Mouse (Mus musculus): ENCODE data around the gene Fam71b.
"Not testable (repeated sequence)": the region's sequence is repeated elsewhere in the genome, so short reads cannot be mapped to it uniquely, and the experiment has no call there.

Fam71b gene

DNA sequence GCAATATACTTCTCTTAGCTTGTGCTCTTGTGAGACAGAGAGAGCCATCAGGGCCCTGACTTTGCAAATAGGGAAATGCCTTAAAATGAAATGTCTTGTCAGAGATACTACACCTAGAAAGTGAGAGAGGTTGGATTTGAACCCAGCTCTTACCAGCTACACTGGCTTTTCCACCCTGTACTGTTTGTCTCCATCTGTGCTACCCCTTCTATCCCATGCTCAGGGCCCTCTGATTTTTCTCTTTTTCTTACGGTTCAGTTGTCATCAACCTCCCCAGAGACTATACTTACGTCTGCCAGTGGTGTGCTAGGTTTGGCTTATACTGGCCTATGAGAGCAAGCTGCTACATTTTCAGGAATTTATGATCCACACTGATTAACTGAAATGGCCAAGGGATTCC lies 11.4 kb upstream of the Fam71b start:
- DNase-seq (ENCODE audit: low spot score), result no peak

DNA sequence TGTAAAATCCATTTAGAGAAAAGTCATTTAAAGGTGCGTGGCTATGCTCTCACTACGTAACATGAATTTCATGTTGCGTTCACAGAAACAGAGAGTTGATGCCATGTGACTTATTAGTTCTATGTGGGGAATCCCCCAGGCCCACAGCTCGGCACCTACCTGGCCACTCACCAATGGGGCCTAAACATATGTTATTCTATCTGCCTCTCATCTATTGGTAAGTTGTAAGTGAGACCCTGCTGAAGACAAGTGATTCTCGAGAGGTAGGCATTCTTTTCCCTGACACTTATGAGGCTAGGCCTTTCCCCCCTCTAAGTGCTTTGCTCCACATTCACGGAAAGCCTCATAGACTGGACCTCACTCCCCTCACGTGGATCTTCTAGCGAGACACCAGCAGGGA lies 9.8 kb upstream of the Fam71b start:
- no peak for DNase-seq (ENCODE audit: low spot score)

DNA sequence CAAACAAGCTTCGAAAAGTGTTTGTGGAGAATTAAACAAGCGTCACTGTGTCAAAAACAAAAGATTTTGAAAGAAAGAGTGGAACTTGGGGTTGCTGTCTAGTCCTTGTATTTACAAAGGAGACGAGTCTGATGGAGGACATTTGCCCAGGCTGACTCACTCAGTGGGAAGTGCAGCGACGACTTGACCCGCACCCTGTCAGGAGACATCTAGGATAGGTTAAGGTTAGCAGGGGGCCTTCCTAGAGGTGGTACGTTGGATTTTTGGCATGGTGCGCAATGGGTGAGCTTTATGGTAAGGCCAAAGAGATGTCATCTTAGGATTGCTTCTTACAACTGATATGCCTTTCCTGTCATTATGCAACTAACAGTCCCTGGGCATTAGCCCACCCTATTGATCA lies 9.3 kb upstream of the Fam71b start:
- no peak for DNase-seq (ENCODE audit: low spot score)

DNA sequence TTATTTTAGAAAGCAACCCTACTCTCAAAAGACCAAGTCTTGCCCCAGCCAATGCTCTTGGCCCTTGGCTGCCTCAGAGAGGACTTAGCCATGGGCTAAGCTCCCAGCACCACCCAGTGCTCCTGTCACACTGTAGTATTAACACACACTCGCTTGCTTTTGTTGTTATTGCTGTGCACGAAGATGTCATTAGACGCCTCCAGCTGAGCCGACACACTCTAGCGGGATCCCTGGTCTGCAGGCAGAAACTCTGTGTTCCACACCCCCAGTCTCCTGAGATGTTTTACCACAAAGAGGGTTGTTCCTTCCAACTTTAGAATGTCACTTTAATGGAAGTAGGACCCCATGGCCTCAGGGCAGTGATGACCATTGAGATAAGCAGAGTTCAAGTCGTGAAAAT lies 7.9 kb upstream of the Fam71b start:
- DNase-seq (ENCODE audit: low spot score), result no peak

DNA sequence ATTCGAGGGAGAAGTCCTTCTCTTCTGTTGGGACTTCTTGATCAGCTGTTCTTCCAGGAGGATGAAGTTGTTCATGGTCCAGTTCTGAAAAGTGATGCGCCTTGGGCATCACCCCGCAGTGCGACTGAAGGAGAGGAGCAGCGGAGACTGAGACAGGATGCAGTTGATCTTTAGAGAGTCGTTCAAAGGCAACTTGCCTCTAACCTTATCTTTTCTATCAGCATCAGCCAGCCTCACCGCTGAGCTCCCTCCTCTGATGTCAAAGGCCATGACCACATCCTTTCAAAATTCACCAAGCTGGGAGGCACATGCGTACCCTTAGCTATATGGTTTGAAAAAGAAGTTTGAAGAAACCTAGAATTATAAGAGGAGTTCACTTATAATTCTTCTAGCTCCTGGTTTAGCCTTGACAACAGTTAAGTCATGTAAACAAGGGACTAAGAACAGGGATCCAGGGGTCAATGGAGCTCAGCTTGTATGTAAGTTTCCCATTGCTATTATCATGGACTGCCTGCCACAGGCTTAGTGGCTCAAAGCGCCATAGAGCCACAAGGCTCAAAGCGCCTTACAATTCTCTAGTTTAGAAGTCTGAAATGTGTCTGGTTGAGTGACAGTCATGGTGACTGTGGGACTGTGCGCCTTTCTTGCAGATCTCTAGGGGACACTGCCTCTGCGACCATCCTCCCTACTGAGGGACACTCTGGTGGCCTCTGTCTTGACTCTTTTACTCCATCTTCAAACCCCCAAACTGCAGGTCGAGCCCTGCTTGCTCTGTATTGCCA lies 6.8 kb upstream of the Fam71b start, which contains the start of gene Itk:
Gene Itk (minus strand): TSS at position 180 of the 782 bp plus-strand sequence.
- no peak for DNase-seq (ENCODE audit: low spot score)

DNA sequence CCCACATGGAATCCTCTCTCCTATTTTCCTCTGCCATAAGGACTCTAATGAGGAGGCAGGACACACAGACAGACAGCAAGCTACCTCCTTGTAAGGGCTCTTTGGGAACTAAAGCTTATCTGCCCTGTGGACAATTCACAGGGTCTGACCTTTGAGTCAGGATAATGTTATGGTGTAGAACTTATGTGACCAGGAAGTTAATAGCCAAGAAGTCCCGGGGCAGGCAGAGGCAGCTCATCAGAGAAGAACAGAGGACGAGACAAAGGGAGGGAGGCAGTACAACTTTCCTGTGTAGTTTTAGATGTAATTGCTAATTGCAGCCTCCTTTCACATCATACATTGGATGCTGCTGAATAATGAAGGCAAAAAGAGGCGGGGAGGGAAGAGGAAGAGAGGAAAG lies 5.7 kb upstream of the Fam71b start:
- DNase-seq (ENCODE audit: low spot score), result no peak

DNA sequence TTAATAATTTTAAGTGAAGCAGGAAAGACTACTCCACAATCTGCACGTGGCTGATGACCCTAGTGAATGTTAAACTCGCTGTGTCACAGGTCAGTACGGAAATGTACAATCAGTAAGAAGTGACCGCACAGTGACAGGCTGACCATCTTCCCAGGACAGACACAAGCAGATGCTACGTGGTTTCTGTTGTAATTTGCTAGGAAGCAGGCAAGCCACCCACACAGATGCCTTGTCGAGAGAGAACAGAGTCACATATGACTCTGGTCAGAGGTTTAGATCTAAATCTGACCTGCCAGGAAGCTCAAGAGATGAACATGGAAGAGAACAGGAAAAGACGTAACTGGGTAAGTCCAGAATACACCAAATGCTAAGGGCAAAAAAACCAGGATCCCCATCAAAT lies 3.5 kb upstream of the Fam71b start:
- no peak for DNase-seq (ENCODE audit: low spot score)

DNA sequence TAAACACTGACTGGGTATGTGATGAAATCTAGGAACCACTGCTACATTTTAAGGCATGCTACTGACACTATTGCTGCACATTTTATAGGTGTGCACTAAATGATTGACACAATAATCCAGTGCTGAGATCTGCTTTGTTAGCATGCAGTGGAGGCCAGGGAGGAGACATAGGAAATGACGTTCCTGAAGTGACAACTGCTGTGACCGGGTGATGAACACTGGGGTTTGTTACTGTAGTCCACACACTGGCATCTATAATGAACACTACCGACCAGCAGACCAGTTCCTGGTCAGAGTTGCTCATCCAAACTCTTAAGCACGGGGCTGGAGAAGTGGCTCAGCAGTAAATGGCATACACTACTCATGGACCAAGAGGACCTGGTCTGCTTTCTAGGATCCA lies 2.9 kb upstream of the Fam71b start:
- no peak for DNase-seq (ENCODE audit: low spot score)

DNA sequence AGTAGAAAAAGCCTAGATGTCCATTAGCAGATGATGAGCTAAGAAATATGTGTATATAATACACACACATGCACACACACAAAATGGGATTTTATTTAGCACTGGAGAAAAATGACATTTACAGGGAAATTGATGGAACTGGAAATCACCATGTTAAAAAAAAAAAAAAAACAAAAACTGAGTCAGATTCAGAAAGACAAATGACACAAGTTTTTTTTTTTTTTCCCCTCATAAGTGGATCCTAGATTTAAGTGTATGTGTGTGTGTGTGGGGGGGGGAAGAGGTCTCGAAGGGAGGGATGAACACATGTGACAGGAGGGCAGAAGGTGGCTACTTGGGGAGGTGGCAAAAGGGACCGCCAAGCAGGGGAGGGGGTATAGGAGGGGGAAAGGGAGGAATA lies 1.3 kb upstream of the Fam71b start:
- DNase-seq (ENCODE audit: low spot score), result no peak

DNA sequence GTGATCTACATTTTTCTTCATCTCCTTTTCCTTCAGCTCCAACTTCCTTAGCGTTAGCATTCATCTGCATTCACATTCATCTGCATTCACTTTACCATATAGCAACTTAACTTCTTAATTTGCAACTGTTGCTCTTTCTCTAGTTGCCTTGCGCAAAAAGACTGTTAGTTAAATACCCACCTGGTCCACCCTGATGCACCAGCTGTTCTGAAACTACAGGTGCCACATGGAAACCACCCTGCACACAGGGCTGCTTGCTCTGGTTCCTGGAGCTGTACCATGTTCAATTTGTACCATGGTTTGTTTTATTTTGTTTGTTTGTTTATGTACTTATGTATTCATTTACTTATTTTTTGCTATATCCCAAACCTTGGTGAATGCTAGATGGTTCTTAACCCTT lies 661 bp upstream of the Fam71b start:
- no peak for DNase-seq (ENCODE audit: low spot score)

DNA sequence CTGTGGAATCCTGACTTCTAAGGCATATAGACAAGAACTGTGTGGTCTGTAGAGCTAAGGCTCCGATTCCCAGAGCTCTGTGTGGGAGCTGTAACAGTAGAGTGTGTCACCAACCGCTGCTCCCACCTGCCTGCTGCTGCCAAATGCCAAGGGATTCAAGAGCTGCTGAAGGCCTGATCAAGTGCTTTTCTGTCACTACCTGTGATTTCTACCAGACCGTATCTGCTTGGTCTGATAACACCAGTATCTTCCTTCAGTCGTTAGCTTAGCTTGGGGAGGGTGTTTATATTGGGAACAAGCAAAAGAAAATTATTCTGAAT lies 461 bp downstream of the Fam71b start:
- no peak for DNase-seq (ENCODE audit: low spot score)

DNA sequence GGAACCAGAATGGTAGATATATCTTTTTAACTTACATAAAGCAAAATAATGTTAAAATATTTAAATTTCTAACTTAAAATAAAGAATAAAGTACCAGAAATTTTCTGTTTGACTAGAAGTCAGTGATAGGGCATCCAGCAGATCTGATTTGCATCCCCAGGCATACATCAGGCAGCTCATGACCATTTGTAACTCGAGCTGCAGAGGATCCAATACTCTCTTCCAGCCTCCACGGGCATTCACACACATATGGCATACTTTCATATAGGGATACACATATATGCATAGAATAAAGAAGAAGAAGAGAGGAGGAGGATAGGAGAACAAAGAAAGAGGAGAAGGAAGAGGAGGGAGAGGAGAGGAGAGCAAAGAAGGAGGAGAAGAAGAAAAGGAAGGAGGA lies 1.5 kb downstream of the Fam71b start:
- DNase-seq (ENCODE audit: low spot score), result no peak

DNA sequence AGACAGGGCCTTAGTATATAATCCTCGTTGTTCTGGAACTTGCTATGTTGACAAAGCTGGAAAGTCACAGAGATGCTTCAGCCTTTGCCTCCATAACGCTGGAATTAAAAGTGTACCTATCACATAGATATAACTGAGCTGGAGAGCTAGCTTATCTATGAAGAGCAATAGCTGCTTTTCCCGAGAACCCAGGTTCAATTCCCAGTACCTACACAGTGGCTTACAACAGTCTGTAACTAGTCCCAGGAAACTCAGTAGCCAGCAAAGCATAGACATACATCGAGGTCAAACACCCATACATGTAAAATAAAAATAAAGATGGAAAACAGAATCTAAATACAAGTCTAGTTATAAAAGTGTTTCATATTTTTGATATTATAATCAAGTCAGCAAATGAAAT lies 2.1 kb downstream of the Fam71b start:
- no peak for DNase-seq (ENCODE audit: low spot score)

DNA sequence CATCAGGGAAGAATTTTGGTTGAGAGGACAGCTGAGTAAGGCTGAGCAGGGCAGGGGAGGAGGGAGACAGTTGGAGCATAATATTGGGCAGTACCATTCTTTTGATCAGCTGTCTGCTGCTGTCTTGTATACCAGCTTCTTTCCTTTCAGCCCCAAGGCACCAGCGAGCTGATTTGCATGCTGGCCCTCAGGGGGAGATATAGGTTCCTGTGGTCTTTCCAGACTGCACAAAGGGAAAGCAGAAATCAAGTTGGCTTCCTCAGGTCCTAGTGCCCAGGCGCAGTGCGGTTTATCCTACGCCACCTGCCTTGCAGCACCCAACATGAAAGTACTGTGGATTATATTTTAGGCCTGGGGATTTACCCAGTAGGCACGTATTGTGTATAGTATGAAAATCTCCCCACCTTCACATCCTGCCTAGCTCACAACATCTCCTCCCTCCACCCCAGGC lies 2.6 kb downstream of the Fam71b start:
- no peak for DNase-seq (ENCODE audit: low spot score)

DNA sequence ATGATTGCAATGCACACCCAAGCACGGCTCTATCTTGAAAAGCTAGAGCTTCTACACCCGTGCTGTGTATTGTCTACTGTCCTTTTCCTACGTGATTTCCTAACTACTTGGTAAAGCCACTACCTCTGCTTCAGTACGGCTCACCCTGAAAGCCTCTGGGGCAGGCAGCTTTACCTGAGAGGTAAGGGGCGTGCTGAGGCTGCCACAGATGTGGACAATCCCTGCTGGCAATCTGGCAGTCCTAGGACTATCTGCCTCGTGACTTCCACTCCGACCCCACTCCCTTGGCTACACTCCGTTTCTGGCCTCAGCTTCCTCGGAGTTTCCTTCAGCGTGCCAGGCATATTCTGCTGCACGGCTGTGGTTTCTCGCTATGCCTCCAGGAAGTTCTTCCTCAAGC lies 5.2 kb downstream of the Fam71b start:
- DNase-seq (ENCODE audit: low spot score), result no peak

DNA sequence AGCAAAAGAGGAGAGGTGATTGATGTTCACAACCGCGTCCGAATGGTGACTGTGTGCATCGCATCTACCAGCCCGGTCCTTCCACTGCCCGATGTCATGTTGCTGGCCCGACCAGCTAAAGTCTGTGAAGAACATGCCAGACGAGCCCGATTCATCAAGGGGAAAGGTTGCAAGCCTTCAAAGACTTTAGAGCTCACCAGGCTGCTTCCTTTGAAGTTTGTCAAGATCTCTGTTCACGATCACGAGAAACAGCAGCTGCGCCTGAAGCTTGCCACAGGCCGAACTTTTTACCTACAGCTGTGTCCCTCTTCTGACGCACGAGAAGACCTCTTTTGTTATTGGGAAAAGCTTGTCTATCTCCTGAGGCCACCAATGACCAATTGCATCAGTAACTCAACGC lies 8.6 kb downstream of the Fam71b start:
- DNase-seq (ENCODE audit: low spot score), result no peak

DNA sequence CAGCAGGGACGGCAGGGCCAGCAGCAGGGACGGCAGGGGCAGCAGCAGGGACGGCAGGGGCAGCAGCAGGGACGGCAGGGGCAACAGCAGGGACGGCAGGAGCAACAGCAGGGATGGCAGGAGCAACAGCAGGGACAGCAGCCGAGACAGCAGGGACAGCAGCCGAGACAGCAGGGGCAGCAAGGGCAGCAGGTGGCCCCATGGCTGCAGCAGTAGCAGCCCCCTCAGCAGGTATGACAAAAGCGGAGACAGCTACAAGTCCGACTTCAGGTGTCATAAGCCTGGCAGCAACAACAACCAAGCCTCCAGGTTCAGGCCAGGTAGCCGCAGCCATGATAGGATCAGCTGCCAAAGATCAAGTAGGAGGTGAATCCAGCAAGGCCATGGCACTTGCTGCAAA lies 10.4 kb downstream of the Fam71b start:
- no peak for DNase-seq (ENCODE audit: low spot score)

DNA sequence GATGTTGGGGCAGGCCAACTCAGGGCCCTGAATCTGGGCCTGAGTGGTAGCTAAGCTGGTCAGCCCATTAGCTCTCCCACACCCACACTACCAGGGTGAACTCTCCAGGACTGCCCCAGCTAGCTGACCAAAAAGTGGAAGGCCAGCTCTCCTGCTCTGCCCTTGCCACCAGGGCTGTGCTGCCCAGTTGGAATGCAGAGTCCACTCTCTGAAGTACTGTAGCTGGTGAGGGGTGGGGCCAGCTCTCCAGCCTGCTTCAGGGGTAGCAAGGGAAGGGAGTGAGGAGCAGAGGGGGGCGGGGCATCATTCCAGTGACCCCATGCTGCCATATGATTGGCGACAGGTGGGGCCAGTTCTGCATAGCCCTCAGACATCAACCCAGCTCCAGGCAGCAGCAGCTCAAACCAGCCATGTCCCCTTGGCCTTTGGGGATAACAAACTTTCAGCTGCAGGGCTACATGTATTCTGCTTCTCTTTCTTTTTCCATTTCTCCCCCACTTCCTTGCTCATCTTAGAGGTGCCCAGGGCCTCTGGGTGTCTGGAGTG lies 13.7 kb downstream of the Fam71b start:
- DNase-seq (ENCODE audit: low spot score), result no peak

DNA sequence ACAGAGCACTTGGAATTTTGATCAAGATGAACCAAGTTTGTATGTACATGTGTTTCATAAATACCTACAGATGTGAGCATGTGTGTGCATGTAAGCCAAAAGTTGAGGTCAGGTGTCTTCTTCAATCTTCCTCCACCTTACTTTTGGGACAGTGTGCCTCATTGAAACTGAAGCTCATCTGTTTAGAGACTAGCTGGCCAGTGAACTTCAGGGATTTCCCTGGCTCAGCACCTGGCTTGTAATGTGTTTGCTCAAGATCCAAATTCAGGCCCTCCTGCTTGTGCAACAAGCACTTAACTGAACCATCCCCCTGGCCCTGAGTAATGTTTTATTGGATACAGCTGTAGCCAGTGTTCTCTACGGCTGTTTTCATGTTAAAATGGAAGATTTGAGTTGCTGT lies 22.1 kb downstream of the Fam71b start:
- no peak for DNase-seq (ENCODE audit: low spot score)

DNA sequence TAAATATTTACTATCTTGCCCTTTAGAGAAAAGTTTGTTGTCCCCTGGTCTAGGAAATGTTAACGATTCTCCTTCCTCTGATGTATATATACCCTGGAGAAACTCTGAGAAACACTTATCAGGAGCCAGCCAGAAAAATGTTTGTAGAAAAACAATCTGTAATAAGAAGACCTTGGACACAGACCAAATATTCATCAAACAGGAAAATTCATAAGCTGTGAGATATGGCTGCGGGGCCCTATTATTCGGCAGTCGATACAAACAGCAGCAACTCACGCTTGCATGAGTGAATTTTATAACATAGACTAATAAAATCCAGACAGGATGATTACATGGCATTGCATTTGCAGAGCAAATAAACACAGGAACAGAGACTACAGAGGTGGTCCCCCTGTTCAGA lies 22.5 kb downstream of the Fam71b start:
- no peak for DNase-seq (ENCODE audit: low spot score)

DNA sequence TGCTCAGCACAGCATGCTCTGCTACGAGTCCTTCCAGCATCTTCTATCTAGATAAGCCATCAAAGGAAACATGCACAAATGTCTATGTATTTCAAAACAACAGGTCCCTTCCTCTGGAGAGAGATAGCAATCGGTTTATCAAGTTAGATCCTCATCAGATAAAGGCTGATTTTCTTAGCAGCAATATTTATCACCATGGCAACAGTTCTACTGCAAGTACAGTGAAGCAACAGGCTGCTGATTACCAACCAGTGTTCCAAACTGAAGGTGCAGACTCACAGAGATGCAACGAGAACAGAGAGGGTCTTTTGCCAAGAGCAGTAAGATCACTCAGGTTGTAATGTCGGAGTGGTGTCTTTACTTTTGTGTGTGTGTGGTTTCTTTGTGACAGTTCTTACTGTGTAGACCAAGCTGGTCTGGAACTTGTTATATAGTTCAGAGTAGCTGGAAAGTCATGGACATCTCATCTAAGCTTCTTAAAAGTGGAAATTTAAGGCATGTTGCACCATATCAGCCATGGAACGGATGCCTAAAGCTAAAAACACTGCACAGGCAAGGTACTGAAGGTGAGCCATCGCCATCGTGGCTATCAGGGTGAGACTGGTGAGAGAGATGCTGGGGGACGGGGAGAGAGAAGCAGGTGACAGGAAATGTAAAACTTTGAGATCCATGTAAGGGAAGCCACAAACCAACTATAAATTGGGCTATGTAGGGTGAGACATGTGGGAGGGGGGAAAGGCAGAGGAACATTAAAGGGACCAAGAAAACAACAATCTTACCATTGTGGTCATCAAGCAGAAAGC lies 24.9 kb downstream of the Fam71b start:
- DNase-seq (ENCODE audit: low spot score), result no peak

DNA sequence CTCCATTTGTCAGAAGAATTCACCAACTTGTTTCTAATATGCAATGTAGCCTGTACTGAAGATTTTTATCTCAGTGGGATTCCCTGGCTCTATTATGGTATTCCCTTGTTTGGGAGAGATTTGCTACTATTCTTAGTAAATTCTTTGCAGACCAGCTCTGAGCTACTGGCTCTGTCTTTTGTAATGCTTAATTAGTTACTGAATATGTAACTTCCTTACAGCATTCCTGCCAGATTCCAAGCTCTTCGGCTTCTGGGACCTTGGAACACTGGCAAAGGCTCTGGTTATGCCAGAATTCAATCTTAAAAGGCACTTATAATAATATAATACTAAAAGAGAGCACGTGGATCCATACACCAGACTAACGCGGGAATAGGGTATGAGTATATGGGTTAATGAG lies 31.8 kb downstream of the Fam71b start:
- not testable (repeated sequence) for DNase-seq (ENCODE audit: low spot score)

DNA sequence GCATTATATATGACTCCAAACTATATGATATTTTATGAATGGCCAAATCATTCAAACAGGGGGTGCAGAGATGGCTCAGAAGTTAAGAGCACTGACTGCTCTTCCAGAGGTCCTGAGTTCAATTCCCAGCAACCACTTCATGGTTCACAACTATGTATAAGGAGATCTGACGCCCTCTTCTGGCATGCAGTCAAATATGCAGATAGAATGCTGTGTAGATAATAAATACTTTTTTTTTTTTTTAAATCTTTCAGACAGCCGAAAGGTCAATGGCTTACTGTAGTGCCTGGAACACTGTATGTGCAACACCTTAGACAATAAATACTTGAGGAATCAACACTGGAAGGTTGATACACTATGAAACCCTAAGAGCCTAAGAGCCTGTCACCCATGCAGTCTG lies 33.8 kb downstream of the Fam71b start:
- no peak for DNase-seq (ENCODE audit: low spot score)

Measured in urinary bladder, postnatal 14 days (tissue).